Mouse (Mus musculus) heart, embryonic 13.5 days (tissue): ENCODE data around the gene Spsb2. TPM values are rescaled to one million over a fixed set of nuclear protein-coding genes. Genes with fewer than 3 reads are reported as not detected.

Experiments
- ATAC-seq: fragments of 200-750 bp; cut with Nextera tagmentation; 2 replicates; pipeline ENCODE4 v1.8.0; 2017; ENCODE audit warnings: moderate TSS enrichment; ENCODE audit not compliant: insufficient number of reproducible peaks, low FRiP score, low TSS enrichment; ENCODE audit errors: extremely low read depth
- H3K27ac ChIP-seq: fragments of 300-500 bp; sonication (generic); replicated peaks from 2 replicates; pipeline ENCODE4 v1.5.1; 2015; ENCODE audit warnings: moderate library complexity, mild to moderate bottlenecking, inconsistent platforms
- H3K27me3 ChIP-seq: fragments of 300-500 bp; sonication (generic); replicated peaks from 2 replicates; pipeline ENCODE4 v1.6.1; 2015; ENCODE audit warnings: mild to moderate bottlenecking, inconsistent platforms
- H3K36me3 ChIP-seq: fragments of 300-500 bp; sonication (generic); 2 replicates; pipeline ENCODE4 v1.6.1; 2015; ENCODE audit warnings: mild to moderate bottlenecking, inconsistent platforms
- H3K4me1 ChIP-seq: fragments of 300-500 bp; sonication (generic); 2 replicates; pipeline ENCODE4 v1.6.1; 2015; ENCODE audit warnings: inconsistent platforms
- H3K4me2 ChIP-seq: fragments of 300-500 bp; sonication (generic); 2 replicates; pipeline ENCODE4 v1.6.1; 2015; ENCODE audit warnings: inconsistent platforms, mild to moderate bottlenecking, moderate library complexity
- H3K4me3 ChIP-seq: fragments of 300-500 bp; sonication (generic); 2 replicates; pipeline ENCODE4 v1.5.1; 2015; ENCODE audit warnings: moderate library complexity, mild to moderate bottlenecking, inconsistent platforms
- H3K9ac ChIP-seq: fragments of 300-500 bp; sonication (generic); 2 replicates; pipeline ENCODE4 v1.6.1; 2015; ENCODE audit warnings: inconsistent platforms, mild to moderate bottlenecking, moderate library complexity
- H3K9me3 ChIP-seq: fragments of 300-500 bp; sonication (generic); 2 replicates; pipeline ENCODE4 v1.6.1; 2016; ENCODE audit warnings: inconsistent platforms
- WGBS: fragments of 180-500 bp; shearing (Covaris S2); methylation state at CpG from one replicate; pipeline ENCODE4 v1.1.7; 2015; ENCODE audit warnings: mixed read lengths; 5-methylcytosine and 5-hydroxymethylcytosine counted together
- polyA plus RNA-seq: library from polyadenylated mRNA; unstranded; fragments of >200 nt; fragmentation: Nextera tagmentation; extraction: Ambion mirVana; gene quantifications from 2 replicates; pipeline ENCODE4 v1.2.1, GENCODE M21; 2015

Gene Spsb2
- polyA plus RNA-seq, 1 experiment from 2014 or later, result 8.4 TPM

DNA sequence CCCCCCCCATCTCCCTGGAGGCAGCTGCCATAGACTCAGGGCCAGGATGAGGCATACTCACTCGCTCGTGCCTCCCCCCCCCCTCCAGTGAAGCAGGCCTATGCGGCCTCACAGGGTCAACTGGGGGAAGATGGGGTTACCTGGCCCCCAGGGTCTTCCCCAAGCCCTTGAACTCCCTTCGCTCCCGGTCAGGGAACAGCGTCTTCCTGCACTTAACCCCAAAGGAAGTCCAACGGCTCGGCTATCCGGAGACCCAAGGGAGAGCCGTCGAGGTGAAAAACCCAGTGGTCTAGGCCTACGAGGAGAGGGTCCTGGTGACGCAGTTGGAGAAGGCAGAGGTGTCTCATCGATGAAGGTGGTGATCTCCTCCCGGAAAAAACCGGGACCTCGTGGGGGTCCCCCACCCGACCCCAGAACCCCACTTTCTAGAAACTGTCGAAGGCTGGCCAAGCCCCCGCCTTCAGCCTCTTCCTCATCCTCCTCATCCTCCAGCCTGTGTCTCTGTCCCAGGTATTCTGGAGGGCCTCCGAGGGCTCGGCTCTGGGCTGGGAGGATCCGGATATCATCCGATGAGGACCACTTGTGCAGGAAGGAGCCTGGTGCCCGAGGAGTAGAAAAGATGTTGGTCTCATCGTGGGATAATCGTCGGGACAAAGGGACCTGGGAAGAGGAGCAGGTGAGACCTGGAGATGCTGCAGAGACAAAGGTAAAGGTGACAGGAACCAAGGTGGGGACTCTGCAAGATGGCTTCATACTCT lies 50.3 kb downstream of the Spsb2 start:
- no peak for ATAC-seq
- H3K4me3 ChIP-seq, result no peak overlapping the region; the same call in 1 of the 2 replicates

DNA sequence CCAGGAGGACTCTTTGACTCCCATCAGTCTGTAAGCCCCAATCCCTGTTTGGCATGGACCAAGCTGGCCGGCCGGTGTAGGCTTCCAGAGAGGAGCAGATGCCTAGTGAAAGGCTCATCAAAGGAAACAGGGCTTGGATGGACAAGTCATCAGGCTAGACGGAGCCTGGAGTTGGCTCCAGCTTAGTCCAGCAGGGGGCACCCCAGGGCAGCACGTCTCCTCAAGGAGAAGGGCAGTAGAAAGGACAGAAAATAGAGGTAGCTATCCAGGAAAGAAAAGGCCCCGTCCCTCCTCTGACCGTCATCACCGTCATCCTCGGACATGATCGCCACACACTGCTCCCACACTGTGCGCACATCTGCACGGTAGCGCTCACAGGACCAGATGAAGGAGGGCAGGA lies 51.3 kb downstream of the Spsb2 start:
- 4% methylated on average over 12 of the region's 12 CpGs for WGBS
- H3K4me1 ChIP-seq, result peaks cover 46% of the 10 kb centered on the region
- peak overlapping the region; percentile 51 for H3K9ac ChIP-seq
- H3K36me3 ChIP-seq, result no peaks in the 10 kb centered on the region
- H3K4me2 ChIP-seq, result peak overlapping the region; percentile 47
- H3K27ac ChIP-seq, result no peak overlapping the region
- H3K4me3 ChIP-seq, result peak overlapping the region; percentile 21; the same call in 1 of the 2 replicates
- peaks cover 60% of the 10 kb centered on the region for H3K27me3 ChIP-seq
- no peak for ATAC-seq
- H3K9me3 ChIP-seq, result no peaks in the 10 kb centered on the region

More for the DNA sequence above, 50.3 kb downstream of the Spsb2 start:
- H3K27ac ChIP-seq, result no peak overlapping the region
- H3K27me3 ChIP-seq, result peaks cover 53% of the 10 kb centered on the region
- no peak overlapping the region for H3K9ac ChIP-seq
- peaks cover 1% of the 10 kb centered on the region for H3K36me3 ChIP-seq
- WGBS, result 65% methylated on average over 28 of the region's 28 CpGs
- peaks cover 52% of the 10 kb centered on the region for H3K4me1 ChIP-seq
- H3K9me3 ChIP-seq, result no peaks in the 10 kb centered on the region
- 0 out of 2 replicates have a peak overlapping the region, but pooled peaks have one; percentile 91 for H3K4me2 ChIP-seq

Other genes starting within 250 kb of the Spsb2 start
- gene C1rb, start 238.4 kb upstream of the Spsb2 start, polyA plus RNA-seq, result not detected in 2 replicates
- gene C1s2, start 172.6 kb upstream of the Spsb2 start, polyA plus RNA-seq, result not detected in 2 replicates
- 44.1 and 47.4 TPM in 2 replicates for gene Lpcat3, start 145.6 kb upstream of the Spsb2 start, polyA plus RNA-seq
- 113 and 130 TPM in 2 replicates for gene Emg1, start 96.5 kb upstream of the Spsb2 start, polyA plus RNA-seq
- gene Phb2, start 96.3 kb upstream of the Spsb2 start, polyA plus RNA-seq, result 293 and 326 TPM in 2 replicates
- 5.3 and 5.6 TPM in 2 replicates for gene Ptpn6, start 69.9 kb upstream of the Spsb2 start, polyA plus RNA-seq
- gene Grcc10, start 67.3 kb upstream of the Spsb2 start, polyA plus RNA-seq, result 364 and 411 TPM in 2 replicates
- not detected in 2 replicates for gene Gm45234, start 52.6 kb upstream of the Spsb2 start, polyA plus RNA-seq
- gene Atn1, start 52.1 kb upstream of the Spsb2 start, polyA plus RNA-seq, result 7.8 and 9.4 TPM in 2 replicates
- 4.6 and 4.9 TPM in 2 replicates for gene Eno2, start 39.0 kb upstream of the Spsb2 start, polyA plus RNA-seq
- 0.09 TPM in 1 of 2 replicates, not detected in the other for gene Lrrc23, start 28.9 kb upstream of the Spsb2 start, polyA plus RNA-seq
- gene Tpi1, start 5.6 kb downstream of the Spsb2 start, polyA plus RNA-seq, result 1,248 and 1,451 TPM in 2 replicates
- gene Usp5, start 20.8 kb downstream of the Spsb2 start, polyA plus RNA-seq, result 98.3 and 101 TPM in 2 replicates
- gene Cdca3, start 20.9 kb downstream of the Spsb2 start, polyA plus RNA-seq, result 123 and 132 TPM in 2 replicates
- gene Gnb3, start 31.6 kb downstream of the Spsb2 start, polyA plus RNA-seq, result 7.8 and 11.7 TPM in 2 replicates
- gene P3h3, start 49.1 kb downstream of the Spsb2 start, polyA plus RNA-seq, result 15.5 and 17.7 TPM in 2 replicates
- gene Gpr162, start 55.3 kb downstream of the Spsb2 start, polyA plus RNA-seq, result 1.6 TPM in 2 replicates
- gene Cd4, start 79.6 kb downstream of the Spsb2 start, polyA plus RNA-seq, result not detected in 2 replicates
- 1.0 and 1.1 TPM in 2 replicates for gene Lag3, start 103.0 kb downstream of the Spsb2 start, polyA plus RNA-seq
- gene Ptms, start 111.4 kb downstream of the Spsb2 start, polyA plus RNA-seq, result 231 and 233 TPM in 2 replicates
- gene Mlf2, start 122.7 kb downstream of the Spsb2 start, polyA plus RNA-seq, result 288 and 320 TPM in 2 replicates
- gene Cops7a, start 156.9 kb downstream of the Spsb2 start, polyA plus RNA-seq, result 140 and 143 TPM in 2 replicates
- 0.31 and 0.50 TPM in 2 replicates for gene Pianp, start 188.0 kb downstream of the Spsb2 start, polyA plus RNA-seq
- 9.3 and 10.1 TPM in 2 replicates for gene Zfp384, start 200.5 kb downstream of the Spsb2 start, polyA plus RNA-seq
- gene Ing4, start 231.1 kb downstream of the Spsb2 start, polyA plus RNA-seq, result 78.2 and 91.2 TPM in 2 replicates
- gene Acrbp, start 241.0 kb downstream of the Spsb2 start, polyA plus RNA-seq, result 5.4 and 6.6 TPM in 2 replicates